Comparison of ENCODE assay signal across 41 mouse cellular contexts in the genomic region with DNA sequence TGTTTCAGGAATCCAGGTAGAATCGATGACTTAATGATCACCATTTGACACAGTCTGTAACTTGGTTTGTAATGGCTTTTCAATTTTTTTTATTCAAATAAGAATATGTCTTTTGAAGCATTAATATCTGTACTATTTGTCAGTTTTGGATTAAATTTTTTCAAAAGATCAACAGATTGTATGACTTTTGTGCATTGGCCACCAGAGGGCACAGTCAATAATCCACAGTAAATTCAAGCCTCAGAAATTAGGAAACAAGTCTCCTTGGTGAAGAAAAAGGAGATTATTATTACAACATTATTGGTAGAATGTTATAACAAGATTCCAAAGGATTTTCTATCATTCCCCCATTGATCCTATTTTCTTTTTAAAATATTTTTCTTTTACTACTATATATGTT. TPM values are rescaled to one million over a fixed set of nuclear protein-coding genes. Genes with fewer than 3 reads are reported as not detected.
DNase-seq lines count a peak whose midpoint lies in the region; ATAC-seq and TF ChIP-seq lines count a peak whose summit lies in the region.
"Had no signal": no experiment of that assay in that cellular context is flagged by ENCODE, and none has a peak within 500 bp of the region (broad histone marks: within the 10 kb centered on the region; RNA-seq: fewer than 3 reads in every experiment).

No protein-coding gene starts in this region.

- TF ChIP-seq CTCF in left cerebral cortex, adult 2 months (IDR thresholded peaks at IDR 0.05): peak; percentile 31
- peak in 1 of 2 experiments; percentile 40; a peak in 1 of 4 replicates for TF ChIP-seq CTCF in CH12.LX (conservative IDR thresholded peaks at IDR 0.05 in 1 of 2, IDR thresholded peaks at IDR 0.05 in 1 of 2; ENCODE audit: low read depth in 2 of 2, low read length in 2 of 2)

- no peak overlapping the region for H3K4me2 ChIP-seq in CH12.LX (ENCODE audit: insufficient read depth, low read depth, poor library complexity, severe bottlenecking)
- H3K4me2 ChIP-seq in hindbrain, embryonic 12.5 days (replicated peaks): no peak overlapping the region
- H3K4me2 ChIP-seq: embryonic facial prominence, embryonic 13.5 days; heart, embryonic 13.5 days; intestine, embryonic 15.5 days; limb, embryonic 13.5 days; liver, embryonic 12.5 days had no signal

- no peaks in the 10 kb centered on the region for H3K4me1 ChIP-seq in CH12.LX (ENCODE audit: control insufficient read depth in 1 of 2, insufficient read depth in 2 of 2)
- no peaks in the 10 kb centered on the region for H3K4me1 ChIP-seq in hindbrain, embryonic 12.5 days
- H3K4me1 ChIP-seq: embryonic facial prominence, embryonic 13.5 days; forebrain, embryonic 10.5 days; heart, embryonic 13.5 days; hindbrain, embryonic 10.5 days; intestine, embryonic 15.5 days; limb, embryonic 13.5 days; liver, embryonic 12.5 days had no signal

- dilution Hi-C loops in CH12.LX (cut with MboI; ENCODE audit: extremely low pct_ligation_motif_present, extremely low pct_unique_long_range_greater_than_20kb, low sequenced_read_pairs): no loop called here

- no peak for ATAC-seq in hindbrain, embryonic 12.5 days (ENCODE audit: low FRiP score)
- ATAC-seq: activated CD4-positive, CD25-positive, alpha-beta regulatory T cell, adult 4 months; forebrain, postnatal 0 days; hindbrain, embryonic 16.5 days; intestine, embryonic 15.5 days; liver, embryonic 12.5 days; lung, postnatal 0 days had no signal

- H3K4me3 ChIP-seq in left cerebral cortex, adult 2 months: no peak overlapping the region
- H3K4me3 ChIP-seq in CH12.LX (replicated peaks in 1 of 3; ENCODE audit: low read depth in 2 of 3, low read length in 2 of 3, poor library complexity in 1 of 3): no peak overlapping the region
- H3K4me3 ChIP-seq in hindbrain, embryonic 12.5 days: no peak overlapping the region
- H3K4me3 ChIP-seq: embryonic facial prominence, embryonic 13.5 days; forebrain, embryonic 10.5 days; heart, embryonic 13.5 days; hindbrain, embryonic 10.5 days; intestine, embryonic 15.5 days; limb, embryonic 13.5 days; liver, embryonic 12.5 days had no signal

- peak; percentile 1 for TF ChIP-seq RAD21 in CH12.LX (IDR thresholded peaks at IDR 0.05; ENCODE audit: low read depth, low read length)

- no peaks in the 10 kb centered on the region for H3K36me3 ChIP-seq in CH12.LX (replicated peaks in 1 of 2; ENCODE audit: control insufficient read depth in 1 of 2, insufficient read depth in 1 of 2, low read length in 1 of 2)
- H3K36me3 ChIP-seq in hindbrain, embryonic 12.5 days: no peaks in the 10 kb centered on the region
- H3K36me3 ChIP-seq: embryonic facial prominence, embryonic 13.5 days; forebrain, embryonic 10.5 days; heart, embryonic 13.5 days; hindbrain, embryonic 10.5 days; intestine, embryonic 15.5 days; limb, embryonic 13.5 days; liver, embryonic 12.5 days had no signal

- no peak for TF ChIP-seq POLR2A in CH12.LX (IDR thresholded peaks at IDR 0.05; ENCODE audit: low read depth, low read length)

- no peak for TF ChIP-seq EP300 in CH12.LX (IDR thresholded peaks at IDR 0.05; ENCODE audit: low read length)

- intact Hi-C loops in left cerebral cortex, adult 2 months (cut with DNase I): no loop called here

- in situ Hi-C loops in CH12.LX (cut with MboI; ENCODE audit: low pct_ligation_motif_present, low pct_unique_long_range_greater_than_20kb, low sequenced_read_pairs): no loop called here

- no peak overlapping the region for H3K9ac ChIP-seq in CH12.LX (ENCODE audit: insufficient read depth, low read depth)
- no peak overlapping the region for H3K9ac ChIP-seq in hindbrain, embryonic 12.5 days
- H3K9ac ChIP-seq: embryonic facial prominence, embryonic 13.5 days; forebrain, postnatal 0 days; heart, embryonic 13.5 days; intestine, embryonic 15.5 days; limb, embryonic 13.5 days; liver, embryonic 12.5 days had no signal

- no peaks in the 10 kb centered on the region for H3K79me2 ChIP-seq in CH12.LX (replicated peaks; ENCODE audit: control insufficient read depth, extremely low read depth, insufficient read depth, poor library complexity, severe bottlenecking)

- no peak overlapping the region for H3K27ac ChIP-seq in left cerebral cortex, adult 2 months
- no peak overlapping the region for H3K27ac ChIP-seq in CH12.LX (ENCODE audit: insufficient read depth, low read depth)
- H3K27ac ChIP-seq in hindbrain, embryonic 12.5 days: no peak overlapping the region
- H3K27ac ChIP-seq: embryonic facial prominence, embryonic 13.5 days; forebrain, embryonic 10.5 days; heart, embryonic 13.5 days; hindbrain, embryonic 10.5 days; intestine, embryonic 15.5 days; limb, embryonic 13.5 days; liver, embryonic 12.5 days had no signal

- H3K9me3 ChIP-seq in CH12.LX (replicated peaks; ENCODE audit: low read length): no peaks in the 10 kb centered on the region
- peaks cover 8% of the 10 kb centered on the region for H3K9me3 ChIP-seq in hindbrain, embryonic 12.5 days (replicated peaks)
- H3K9me3 ChIP-seq: embryonic facial prominence, embryonic 13.5 days; intestine, embryonic 15.5 days; liver, embryonic 12.5 days had no signal

- no peaks in the 10 kb centered on the region for H3K27me3 ChIP-seq in CH12.LX (replicated peaks)
- H3K27me3 ChIP-seq in hindbrain, embryonic 12.5 days: no peaks in the 10 kb centered on the region
- H3K27me3 ChIP-seq: embryonic facial prominence, embryonic 13.5 days; heart, embryonic 13.5 days; intestine, embryonic 15.5 days; limb, embryonic 13.5 days; liver, embryonic 12.5 days had no signal

- DNase-seq in left cerebral cortex, adult 2 months (ENCODE audit: extremely low spot score in 1 of 2, low spot score in 2 of 2): no peak
- no peak for DNase-seq in left cerebral cortex, adult 9 months (ENCODE audit: low spot score in 2 of 2)
- DNase-seq in CH12.LX (ENCODE audit: extremely low read depth) (peak; percentile 2), adipocyte (ENCODE audit: low spot score) (peak; percentile 51)
- peak; percentile 15 for DNase-seq in naive thymus-derived CD4-positive, alpha-beta T cell, adult 2 months (ENCODE audit: low read depth)
- no peak for DNase-seq in layer of hippocampus, adult 9-10 months (ENCODE audit: low spot score)
- no peak for DNase-seq in adrenal gland, adult 8-10 months
- DNase-seq: adrenal gland, postnatal 14 days; cerebellum, adult 11-12 months; cerebellum, adult 9-11 months; forebrain, postnatal 0 days; heart, postnatal 14 days; kidney, postnatal 25 days; lung, adult 18-20 months; lung, postnatal 4 days; midbrain, embryonic 14.5 days; right cerebral cortex, postnatal 4 days had no signal

- WGBS in hindbrain, embryonic 12.5 days: 88% methylated on average over 1 of the region's 1 CpGs

TF ChIP-seq in CH12.LX, 34 proteins besides CTCF, POLR2A, EP300 and RAD21:
- TF ChIP-seq POLR2AphosphoS2 (IDR thresholded peaks at IDR 0.05; ENCODE audit: low read depth, low read length): no peak
- no peak for TF ChIP-seq JUND (conservative IDR thresholded peaks at IDR 0.05; ENCODE audit: low read depth, low read length)
- TF ChIP-seq SMC3 (IDR thresholded peaks at IDR 0.05; ENCODE audit: low read depth, low read length): peak; percentile 22; the same call in 1 of the 2 replicates

RNA-seq across cellular contexts. Expression of a gene that starts 36.9 kb away (rescaled TPM):
- total RNA-seq in left cerebral cortex, adult 2 months (2021): not detected
- total RNA-seq in CH12.LX (2012; rRNA removed): not detected in 2 replicates
- not detected in 2 replicates for total RNA-seq in CH12.LX (2014; rRNA removed)
- not detected in 2 replicates for polyA plus RNA-seq in CH12.LX (2012; ENCODE audit: insufficient read length, low read depth)
- not detected in 2 replicates for polyA plus RNA-seq in hindbrain, embryonic 12.5 days (2016; fragmentation: Nextera tagmentation; extraction: Ambion mirVana)
- total RNA-seq in adrenal gland, adult 8-10 months (2022): not detected
- total RNA-seq: adrenal gland, postnatal 14 days; common myeloid progenitor, adult 5-6 weeks; forebrain, postnatal 0 days; gastrocnemius, adult 8-10 months; gastrocnemius, postnatal 4 days; heart, adult 8-10 months; heart, postnatal 14 days; layer of hippocampus, adult 18-20 months; left cerebral cortex, adult 18-20 months; left cerebral cortex, postnatal 36 days; monocyte, adult 5-6 weeks; neutrophil, adult 5-6 weeks had no signal
- polyA plus RNA-seq: activated CD4-positive, CD25-positive, alpha-beta regulatory T cell, adult 4 months; embryonic facial prominence, embryonic 13.5 days; forebrain, embryonic 10.5 days; forebrain, postnatal 0 days; heart, embryonic 13.5 days; hindbrain, embryonic 10.5 days; hindbrain, embryonic 16.5 days; intestine, embryonic 15.5 days; kidney, embryonic 14.5 days; limb, embryonic 13.5 days; liver, embryonic 12.5 days; lung, postnatal 0 days; midbrain, embryonic 14.5 days; neural tube, embryonic 11.5 days; spleen, adult 2 months; testis, adult 2 months had no signal

RNA-seq across cellular contexts. Expression of a gene that starts 41.5 kb away (rescaled TPM):
- total RNA-seq in left cerebral cortex, adult 2 months (2021): not detected
- total RNA-seq in CH12.LX (2012; rRNA removed): not detected in 2 replicates
- not detected in 2 replicates for total RNA-seq in CH12.LX (2014; rRNA removed)
- polyA plus RNA-seq in CH12.LX (2012; ENCODE audit: insufficient read length, low read depth): not detected in 2 replicates
- not detected in 2 replicates for polyA plus RNA-seq in hindbrain, embryonic 12.5 days (2016; fragmentation: Nextera tagmentation; extraction: Ambion mirVana)
- not detected for total RNA-seq in adrenal gland, adult 8-10 months (2022)
- total RNA-seq: adrenal gland, postnatal 14 days; common myeloid progenitor, adult 5-6 weeks; forebrain, postnatal 0 days; gastrocnemius, adult 8-10 months; gastrocnemius, postnatal 4 days; heart, adult 8-10 months; heart, postnatal 14 days; layer of hippocampus, adult 18-20 months; left cerebral cortex, adult 18-20 months; left cerebral cortex, postnatal 36 days; monocyte, adult 5-6 weeks; neutrophil, adult 5-6 weeks had no signal
- polyA plus RNA-seq: activated CD4-positive, CD25-positive, alpha-beta regulatory T cell, adult 4 months; embryonic facial prominence, embryonic 13.5 days; forebrain, embryonic 10.5 days; forebrain, postnatal 0 days; heart, embryonic 13.5 days; hindbrain, embryonic 10.5 days; hindbrain, embryonic 16.5 days; intestine, embryonic 15.5 days; kidney, embryonic 14.5 days; limb, embryonic 13.5 days; liver, embryonic 12.5 days; lung, postnatal 0 days; midbrain, embryonic 14.5 days; neural tube, embryonic 11.5 days; spleen, adult 2 months; testis, adult 2 months had no signal

RNA-seq across cellular contexts. Expression of a gene that starts 50.9 kb away (rescaled TPM):
- total RNA-seq in left cerebral cortex, adult 2 months (2021): not detected
- not detected in 2 replicates for total RNA-seq in CH12.LX (2012; rRNA removed)
- not detected in 2 replicates for total RNA-seq in CH12.LX (2014; rRNA removed)
- not detected in 2 replicates for polyA plus RNA-seq in CH12.LX (2012; ENCODE audit: insufficient read length, low read depth)
- polyA plus RNA-seq in hindbrain, embryonic 12.5 days (2016; fragmentation: Nextera tagmentation; extraction: Ambion mirVana): not detected in 2 replicates
- total RNA-seq in adrenal gland, adult 8-10 months (2022): under 1 TPM in 1 of 4 experiments, not detected in 3; 0.24 TPM
- total RNA-seq: adrenal gland, postnatal 14 days; common myeloid progenitor, adult 5-6 weeks; forebrain, postnatal 0 days; gastrocnemius, adult 8-10 months; gastrocnemius, postnatal 4 days; heart, adult 8-10 months; heart, postnatal 14 days; layer of hippocampus, adult 18-20 months; left cerebral cortex, adult 18-20 months; left cerebral cortex, postnatal 36 days had no signal
- polyA plus RNA-seq: activated CD4-positive, CD25-positive, alpha-beta regulatory T cell, adult 4 months; embryonic facial prominence, embryonic 13.5 days; forebrain, embryonic 10.5 days; forebrain, postnatal 0 days; heart, embryonic 13.5 days; hindbrain, embryonic 10.5 days; hindbrain, embryonic 16.5 days; intestine, embryonic 15.5 days; kidney, embryonic 14.5 days; limb, embryonic 13.5 days; liver, embryonic 12.5 days; midbrain, embryonic 14.5 days; neural tube, embryonic 11.5 days; testis, adult 2 months had no signal

Comparison
In these comparisons a context has a peak if more than half of its experiments do, and no peak if none do; other contexts are left out.
1. DNase-seq: peak in CH12.LX (single experiment), adipocyte (single experiment) and naive thymus-derived CD4-positive, alpha-beta T cell, adult 2 months (single experiment); none in left cerebral cortex, adult 2 months (0 of 2), left cerebral cortex, adult 9 months (0 of 2), layer of hippocampus, adult 9-10 months (single experiment) and adrenal gland, adult 8-10 months (single experiment).